Mouse (Mus musculus): ENCODE data around the gene Nicn1.
A peak's percentile ranks its signal among the peaks of the same experiment; 100 is the strongest.

DNA sequence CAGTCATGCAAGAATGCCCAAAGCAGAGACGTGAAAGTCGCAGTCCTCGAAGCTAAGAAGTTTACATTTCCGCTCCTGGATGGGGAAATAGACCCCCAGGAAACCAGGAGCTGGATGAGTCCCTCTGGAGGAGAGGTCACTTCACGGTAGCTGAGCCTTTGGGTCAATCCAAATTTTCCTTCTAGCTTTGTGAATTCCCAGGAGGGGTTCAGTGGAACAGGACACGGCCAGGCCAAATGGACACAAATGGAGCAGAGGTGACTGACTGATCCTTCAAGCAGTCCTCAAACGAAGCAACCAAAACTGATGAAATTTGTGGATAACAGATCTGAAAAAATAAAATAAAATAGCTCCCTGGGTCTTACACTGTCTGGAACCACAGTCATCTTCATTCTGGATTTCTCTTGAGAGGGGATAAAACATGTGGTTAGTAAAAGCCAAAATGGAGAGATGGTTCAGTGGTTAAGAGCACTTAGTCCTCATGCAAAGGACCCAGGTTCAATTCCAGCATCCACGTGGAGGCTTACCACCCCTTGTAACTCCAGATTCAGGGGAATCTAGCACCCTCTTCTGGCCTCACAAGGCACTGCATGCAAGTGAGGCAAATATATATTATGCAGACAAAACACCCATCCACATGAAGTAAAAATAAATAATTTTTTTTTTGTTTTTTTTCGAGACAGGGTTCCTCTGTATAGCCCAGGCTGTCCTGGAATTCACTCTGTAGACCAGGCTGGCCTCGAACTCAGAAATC, 11.4 kb upstream of the Nicn1 start:
- TF ChIP-seq EP300 (IDR thresholded peaks at IDR 0.05; ENCODE audit: low read depth), result no peak
- peak; percentile 58 for TF ChIP-seq CTCF (IDR thresholded peaks at IDR 0.05; ENCODE audit: low read depth)
